Mouse (Mus musculus): ENCODE measurements at regions not wholly inside any gene's neighbourhood (a gene's known extent, or its start where the extent isn't known, plus 50 kb on each side); places are given as distances from the start of the nearest gene placed in this dataset.
"Not testable (repeated sequence)": the region's sequence is repeated elsewhere in the genome, so short reads cannot be mapped to it uniquely, and the experiment has no call there.

- DNase-seq (ENCODE audit: low read depth) = no peak
These were observed 169.0 kb upstream of the Sulf2 start for GRCm38 (mm10) chr2:166324439-166324838.

GRCm38 (mm10) chr2:166322668-166323043, 167.2 kb upstream of the Sulf2 start:
- no peak for DNase-seq (ENCODE audit: low read depth)

- no peak for DNase-seq (ENCODE audit: low read depth)
These were observed 166.7 kb upstream of the Sulf2 start for GRCm38 (mm10) chr2:166321992-166322667.

- no peak for DNase-seq (ENCODE audit: low read depth)
These were observed 161.0 kb upstream of the Sulf2 start for GRCm38 (mm10) chr2:166316409-166316916.

- DNase-seq (ENCODE audit: low read depth) = no peak
These were observed 155.0 kb upstream of the Sulf2 start for GRCm38 (mm10) chr2:166310438-166310837.

- DNase-seq (ENCODE audit: low read depth) = no peak
These were observed 154.4 kb upstream of the Sulf2 start for GRCm38 (mm10) chr2:166309882-166310281.

- DNase-seq (ENCODE audit: low read depth) = no peak
These were observed 152.1 kb upstream of the Sulf2 start for GRCm38 (mm10) chr2:166307551-166307950.

- no peak for DNase-seq (ENCODE audit: low read depth)
These were observed 149.9 kb upstream of the Sulf2 start for GRCm38 (mm10) chr2:166305044-166306002.

- DNase-seq (ENCODE audit: low read depth) = no peak
These were observed 148.4 kb upstream of the Sulf2 start for GRCm38 (mm10) chr2:166303854-166304253.

- no peak for DNase-seq (ENCODE audit: low read depth)
These were observed 145.7 kb upstream of the Sulf2 start for GRCm38 (mm10) chr2:166301161-166301560.

GRCm38 (mm10) chr2:166294672-166295071, 139.2 kb upstream of the Sulf2 start:
- no peak for DNase-seq (ENCODE audit: low read depth)

- no peak for DNase-seq (ENCODE audit: low read depth)
These were observed 137.5 kb upstream of the Sulf2 start for GRCm38 (mm10) chr2:166292987-166293386.

GRCm38 (mm10) chr2:166291266-166291665, 135.8 kb upstream of the Sulf2 start:
- DNase-seq (ENCODE audit: low read depth) = no peak

GRCm38 (mm10) chr2:166290826-166291225, 135.4 kb upstream of the Sulf2 start:
- no peak for DNase-seq (ENCODE audit: low read depth)

- DNase-seq (ENCODE audit: low read depth) = no peak
These were observed 133.7 kb upstream of the Sulf2 start for GRCm38 (mm10) chr2:166289198-166289597.

- not testable (repeated sequence) for DNase-seq (ENCODE audit: low read depth)
These were observed 125.7 kb upstream of the Sulf2 start for GRCm38 (mm10) chr2:166281137-166281536.

GRCm38 (mm10) chr2:166280651-166281127, 125.2 kb upstream of the Sulf2 start:
- no peak for DNase-seq (ENCODE audit: low read depth)

GRCm38 (mm10) chr2:166279676-166280075, 124.2 kb upstream of the Sulf2 start:
- no peak for DNase-seq (ENCODE audit: low read depth)

GRCm38 (mm10) chr2:166275398-166275797, 119.9 kb upstream of the Sulf2 start:
- DNase-seq (ENCODE audit: low read depth) = no peak

- no peak for DNase-seq (ENCODE audit: low read depth)
These were observed 118.5 kb upstream of the Sulf2 start for GRCm38 (mm10) chr2:166274016-166274346.

GRCm38 (mm10) chr2:166273312-166274015, 118.0 kb upstream of the Sulf2 start:
- no peak for DNase-seq (ENCODE audit: low read depth)

GRCm38 (mm10) chr2:166272841-166273240, 117.4 kb upstream of the Sulf2 start:
- no peak for DNase-seq (ENCODE audit: low read depth)
